In genomic region chr10:95265576-95265975, GRCm38 (mm10) we compare ENCODE assay signal across 8 mouse cellular contexts. TPM values are rescaled to one million over a fixed set of nuclear protein-coding genes. Genes with fewer than 3 reads are reported as not detected.
DNase-seq lines count a peak whose midpoint lies in the region; ATAC-seq and TF ChIP-seq lines count a peak whose summit lies in the region.

No protein-coding gene starts in this region.

- no peaks in the 10 kb centered on the region for H3K9me3 ChIP-seq in megakaryocyte, embryonic 14.5 days
- H3K9me3 ChIP-seq in hindbrain, embryonic 14.5 days (ENCODE audit: control insufficient read depth, low read length): no peaks in the 10 kb centered on the region

- intact Hi-C loops in gastrocnemius, adult 2 months (cut with DNase I): loop anchor here (2.0 to 5.0 kb wide), 4 partner anchors 51 to 178 kb away; partner anchors contain the start of gene Socs2
- intact Hi-C loops in gastrocnemius, postnatal 14 days (cut with DNase I; ENCODE audit: low total_unique reads): loop anchor here (5.0 kb wide), 1 partner anchor 52 kb away; no protein-coding TSS in a partner anchor

- peak overlapping the region; percentile 81 for H3K4me3 ChIP-seq in gastrocnemius, adult 2 months
- H3K4me3 ChIP-seq in megakaryocyte, embryonic 14.5 days (replicated peaks): peak overlapping the region; percentile 92
- no peak overlapping the region for H3K4me3 ChIP-seq in hindbrain, embryonic 14.5 days (replicated peaks; ENCODE audit: low read length)
- no peak overlapping the region for H3K4me3 ChIP-seq in olfactory bulb, adult 2 months (ENCODE audit: insufficient read depth, low read depth, low read length)

- peak overlapping the region; percentile 55; the same call in 1 of the 2 replicates for H3K9ac ChIP-seq in hindbrain, embryonic 14.5 days

- H3K27me3 ChIP-seq in megakaryocyte, embryonic 14.5 days (replicated peaks): peaks cover 13% of the 10 kb centered on the region
- peaks cover 52% of the 10 kb centered on the region for H3K27me3 ChIP-seq in hindbrain, embryonic 14.5 days (ENCODE audit: control insufficient read depth, insufficient read depth, low read length)

- H3K4me2 ChIP-seq in hindbrain, embryonic 14.5 days (replicated peaks): peak overlapping the region; percentile 70

- peaks cover 3% of the 10 kb centered on the region for H3K36me3 ChIP-seq in megakaryocyte, embryonic 14.5 days (replicated peaks; ENCODE audit: low read length)
- no peaks in the 10 kb centered on the region for H3K36me3 ChIP-seq in hindbrain, embryonic 14.5 days (replicated peaks; ENCODE audit: control insufficient read depth, insufficient read depth)

- 80% methylated on average over 4 of the region's 4 CpGs for WGBS in hindbrain, embryonic 14.5 days
- 74% methylated on average over 4 of the region's 4 CpGs for WGBS in olfactory bulb, adult 2 months

- TF ChIP-seq POLR2A in olfactory bulb, adult 2 months (IDR thresholded peaks at IDR 0.05; ENCODE audit: insufficient read depth, low read depth, low read length): no peak

- peaks cover 67% of the 10 kb centered on the region for H3K4me1 ChIP-seq in megakaryocyte, embryonic 14.5 days
- peaks cover 16% of the 10 kb centered on the region for H3K4me1 ChIP-seq in hindbrain, embryonic 14.5 days (replicated peaks; ENCODE audit: control insufficient read depth, insufficient read depth, low read length)
- peaks cover 10% of the 10 kb centered on the region for H3K4me1 ChIP-seq in olfactory bulb, adult 2 months (ENCODE audit: control insufficient read depth, insufficient read depth, low read length)

- no peak for TF ChIP-seq CTCF in gastrocnemius, adult 2 months (IDR thresholded peaks at IDR 0.05)
- TF ChIP-seq CTCF in olfactory bulb, adult 2 months (IDR thresholded peaks at IDR 0.05; ENCODE audit: insufficient read depth, low read depth, low read length): no peak

- H3K27ac ChIP-seq in gastrocnemius, adult 2 months: peak overlapping the region; percentile 88
- H3K27ac ChIP-seq in hindbrain, embryonic 14.5 days: no peak overlapping the region
- H3K27ac ChIP-seq in olfactory bulb, adult 2 months (ENCODE audit: insufficient read depth, low read depth, low read length): peak overlapping the region; percentile 49

- no peak for ATAC-seq in megakaryocyte, adult 5-6 weeks (ENCODE audit: poor library complexity, severe bottlenecking)
- ATAC-seq in hindbrain, embryonic 14.5 days (ENCODE audit: low FRiP score): no peak

- DNase-seq in gastrocnemius, adult 2 months: no peak
- DNase-seq in gastrocnemius, postnatal 14 days: no peak
- no peak for DNase-seq in hindbrain, embryonic 14.5 days (ENCODE audit: low spot score)
- DNase-seq in thymus, postnatal 0 days (ENCODE audit: low spot score): no peak
- no peak for DNase-seq in adipocyte (ENCODE audit: low spot score)

RNA-seq across cellular contexts. Expression of gene Cradd, which starts 58.4 kb away (rescaled TPM):
- 1 to 10 TPM; 8.6 to 9.8 TPM for total RNA-seq in gastrocnemius, adult 2 months (2021)
- 10 to 100 TPM; 10.5 to 12.0 TPM for total RNA-seq in gastrocnemius, postnatal 14 days (2021)
- polyA plus RNA-seq in megakaryocyte, embryonic 14.5 days (2012; ENCODE audit: insufficient read depth, low replicate concordance): 18.0 and 47.9 TPM in 2 replicates
- total RNA-seq in megakaryocyte, adult 5-6 weeks (2015): 20.3 and 20.5 TPM in 2 replicates
- 3.6 and 7.3 TPM in 2 replicates for total RNA-seq in megakaryocyte, adult 5-6 weeks (2017)
- polyA plus RNA-seq in hindbrain, embryonic 14.5 days (2014; fragmentation: Nextera tagmentation; extraction: Ambion mirVana): 9.9 and 11.6 TPM in 2 replicates
- polyA plus RNA-seq in olfactory bulb, adult 2 months (2012; ENCODE audit: insufficient read depth, insufficient read length, low replicate concordance, missing spikeins): not detected in 2 replicates
- polyA plus RNA-seq in thymus, postnatal 0 days (2015; fragmentation: Nextera tagmentation; extraction: Ambion mirVana): 7.6 and 10.2 TPM in 2 replicates

Comparison
In these comparisons a context has a peak if more than half of its experiments do, and no peak if none do; other contexts are left out.
1. H3K4me3 ChIP-seq: peak in gastrocnemius, adult 2 months (single experiment) and megakaryocyte, embryonic 14.5 days (single experiment); none in hindbrain, embryonic 14.5 days (single experiment) and olfactory bulb, adult 2 months (single experiment).